Mouse (Mus musculus) liver (tissue): ENCODE data around the gene Slc25a28.

ENCODE experiments used
- DNase-seq: peaks from one replicate; pipeline ENCODE4 v3.0.0-alpha.2; 2020; ENCODE audit warnings: mixed read lengths

Slc25a28 gene

DNA sequence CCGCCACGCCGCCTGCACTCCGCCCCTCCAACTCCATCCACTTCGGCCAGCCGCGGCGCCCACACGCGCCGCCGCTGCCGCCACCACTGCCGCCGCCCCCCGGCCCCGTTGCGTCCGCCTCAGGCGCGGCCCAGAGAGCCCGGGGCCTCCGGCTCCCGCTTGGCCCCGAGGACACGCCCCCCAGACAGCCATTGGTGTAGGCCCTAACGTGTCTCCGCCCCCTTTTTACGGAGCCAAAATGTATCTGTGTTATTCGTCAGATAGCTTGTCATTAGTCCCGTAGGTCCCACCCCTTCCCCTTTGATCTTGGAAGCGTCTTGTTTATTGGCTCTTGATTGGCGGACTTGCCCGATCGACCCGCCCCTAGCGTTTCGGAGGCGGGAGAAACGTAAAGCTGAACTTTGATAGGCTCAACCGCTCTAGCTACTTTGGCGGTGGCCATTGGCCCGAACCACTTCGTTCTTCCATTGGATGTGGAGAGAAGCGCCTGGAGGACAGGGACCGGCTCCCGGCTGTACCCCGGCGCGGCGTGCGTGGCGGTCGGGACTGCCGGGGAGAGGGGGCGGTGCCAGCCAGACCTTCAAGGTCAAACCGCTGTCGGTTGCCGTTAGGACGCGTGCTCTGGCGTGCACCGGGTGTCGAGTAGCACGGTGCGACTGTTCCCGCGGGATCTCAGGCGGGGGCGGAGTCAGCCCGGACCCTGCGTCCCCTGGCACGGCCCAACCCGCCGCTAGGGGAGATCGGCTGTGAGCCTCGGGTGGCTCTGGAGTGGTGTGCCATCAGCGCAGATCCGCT, at the start of gene Slc25a28:
TSS of gene Slc25a28 (minus strand) at position 152 of the 795 bp plus-strand sequence.
- DNase-seq = peak; percentile 99

DNA sequence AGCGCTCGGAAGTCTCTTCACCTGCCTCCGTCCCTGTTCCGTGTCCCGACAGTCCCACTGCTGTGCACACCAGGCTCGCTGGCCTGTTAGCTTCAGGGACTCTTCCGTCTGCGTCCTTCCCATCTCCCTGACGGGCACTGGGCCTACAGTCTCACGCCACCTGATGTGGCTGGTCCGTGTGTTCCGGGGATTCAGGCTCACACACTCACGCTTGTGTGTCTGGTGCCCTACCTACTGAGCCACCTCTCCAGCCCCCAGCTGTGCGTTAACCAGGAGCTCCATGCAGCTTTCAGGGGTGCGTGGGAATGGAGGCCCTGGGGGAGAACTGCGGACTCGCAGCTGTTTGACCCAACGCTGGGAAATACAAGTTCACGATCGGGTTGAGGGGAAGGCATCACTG, 49.5 kb upstream of the Slc25a28 start:
- no peak for DNase-seq

DNA sequence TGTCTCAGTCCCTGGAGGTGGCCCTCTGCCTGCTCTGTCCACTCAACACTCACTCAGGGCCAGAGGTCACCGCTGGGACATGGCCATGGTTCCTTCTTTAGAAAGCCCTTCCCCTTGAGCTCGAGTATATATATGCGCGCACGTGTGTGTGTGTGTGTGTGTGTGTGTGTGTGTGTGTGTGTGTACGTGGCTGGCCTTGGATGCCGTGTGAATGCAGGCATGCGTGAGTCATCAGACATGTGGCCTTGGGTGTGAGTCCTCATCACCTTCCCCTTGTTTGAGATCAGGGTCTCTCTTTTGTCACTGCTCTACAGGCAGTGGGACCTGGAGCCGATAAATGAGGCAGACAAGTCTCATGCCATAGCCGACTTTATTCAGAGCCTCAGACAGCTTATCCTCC, 48.8 kb upstream of the Slc25a28 start:
- DNase-seq = no peak

DNA sequence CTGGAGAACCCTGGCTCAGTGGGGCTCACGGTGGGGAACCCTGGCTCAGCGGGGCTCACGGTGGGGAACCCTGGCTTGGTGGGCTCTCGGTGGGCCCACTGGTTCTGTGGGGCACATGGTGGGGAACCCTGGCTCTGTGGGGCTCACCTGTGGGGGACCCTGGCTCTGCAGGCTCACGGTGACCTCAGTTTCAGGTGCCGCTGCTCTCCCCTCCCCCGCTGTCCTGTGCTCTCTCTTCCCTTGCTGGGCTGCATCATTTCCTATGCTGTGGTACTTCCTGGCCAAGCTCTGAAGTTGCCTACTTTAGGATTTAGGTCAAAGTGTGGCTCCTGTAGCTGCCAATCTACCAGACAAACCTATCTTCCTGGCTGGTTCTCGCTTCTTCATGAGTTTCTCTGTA, 48.2 kb upstream of the Slc25a28 start:
- no peak for DNase-seq

DNA sequence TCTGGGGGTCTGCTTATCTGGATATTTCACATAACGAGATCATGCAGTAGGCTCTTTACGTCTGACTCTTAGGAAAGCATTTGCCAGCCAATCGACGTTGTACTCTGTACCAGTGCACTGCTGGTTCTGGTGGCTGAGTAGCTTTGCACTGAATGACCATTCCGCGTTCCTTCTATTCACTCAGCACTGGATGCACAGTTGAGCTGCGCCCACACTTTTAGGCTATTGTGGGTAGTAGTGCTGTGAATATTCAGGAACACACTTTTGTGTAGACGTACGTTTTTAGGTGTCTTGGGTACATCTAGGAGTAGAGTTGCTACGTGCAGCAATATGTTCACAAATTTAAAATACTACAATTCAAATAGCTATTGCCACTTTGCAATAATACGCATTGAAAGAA, 45.4 kb upstream of the Slc25a28 start:
- no peak for DNase-seq

DNA sequence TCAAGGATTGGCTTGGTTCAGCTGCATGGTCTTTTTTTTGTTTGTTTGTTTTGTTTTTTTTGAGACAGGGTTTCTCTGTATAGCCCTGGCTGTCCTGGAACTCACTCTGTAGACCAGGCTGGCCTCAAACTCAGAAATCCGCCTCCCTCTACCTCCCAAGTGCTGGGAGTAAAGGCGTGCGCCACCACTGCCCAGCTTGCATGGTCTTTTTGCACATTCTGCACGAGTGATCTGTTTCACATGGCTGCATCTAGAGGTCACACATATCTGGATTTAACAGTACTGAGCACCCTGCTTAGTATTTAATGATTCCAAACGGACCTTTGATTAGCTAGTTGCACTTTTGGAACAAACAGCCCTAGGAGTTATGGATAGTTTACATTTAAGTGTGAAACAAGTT, 37.3 kb upstream of the Slc25a28 start:
- DNase-seq = no peak

DNA sequence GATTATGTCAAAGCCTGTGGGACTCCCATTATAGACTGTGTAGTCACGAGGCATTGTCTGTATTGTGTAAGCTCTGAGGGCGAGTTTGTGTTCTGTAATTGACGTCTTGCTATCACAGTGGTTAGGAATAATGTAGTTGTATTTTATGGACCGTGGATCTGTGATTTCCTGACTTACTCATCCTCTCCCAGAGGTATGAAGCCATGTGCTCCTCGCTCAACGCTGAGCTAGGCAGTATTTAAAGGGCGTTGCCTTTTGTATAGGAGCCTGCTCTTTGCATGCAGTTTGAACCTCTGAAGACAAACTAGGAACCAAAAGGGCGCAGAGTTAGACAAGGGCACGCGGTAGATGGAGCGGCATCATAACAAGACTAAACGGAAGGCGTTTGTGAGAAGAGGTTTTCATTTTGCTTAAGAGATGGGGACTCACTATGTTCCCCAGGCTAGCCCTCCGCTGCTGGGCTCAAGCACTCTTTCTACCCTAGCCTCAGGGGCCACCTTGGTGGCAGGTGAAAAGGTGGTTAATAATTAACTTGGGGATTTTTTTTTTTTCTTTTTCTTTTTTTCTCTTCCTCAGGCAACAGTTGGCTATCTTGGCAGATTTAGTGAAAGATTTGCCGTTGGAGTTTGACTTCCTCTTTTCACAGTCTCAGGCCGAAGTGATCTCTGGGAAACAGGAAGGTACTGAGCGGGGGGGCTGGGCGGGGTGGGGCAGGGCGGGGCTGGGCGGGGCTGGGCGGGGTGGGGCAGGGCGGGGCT, 36.7 kb upstream of the Slc25a28 start:
- no peak for DNase-seq

DNA sequence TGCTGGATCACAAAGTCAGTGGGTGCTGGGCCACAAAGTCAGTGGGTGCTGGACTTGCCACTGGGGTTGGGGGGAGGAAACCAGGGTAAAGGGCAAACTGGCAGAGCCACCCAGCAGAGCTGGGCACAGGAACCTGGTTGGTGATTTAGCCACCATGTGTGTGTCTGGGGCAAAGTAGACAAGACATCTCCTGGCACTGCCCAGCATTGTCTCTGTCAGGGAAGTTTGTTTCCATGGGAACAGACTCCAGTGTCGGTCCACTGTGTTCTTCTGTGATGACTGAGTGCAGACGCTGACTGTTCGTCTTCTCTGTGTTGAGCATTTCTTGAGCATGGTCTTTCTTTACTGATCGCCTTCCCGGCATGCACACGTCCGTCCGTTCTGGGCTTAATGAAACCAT, 34.6 kb upstream of the Slc25a28 start:
- DNase-seq = no peak

DNA sequence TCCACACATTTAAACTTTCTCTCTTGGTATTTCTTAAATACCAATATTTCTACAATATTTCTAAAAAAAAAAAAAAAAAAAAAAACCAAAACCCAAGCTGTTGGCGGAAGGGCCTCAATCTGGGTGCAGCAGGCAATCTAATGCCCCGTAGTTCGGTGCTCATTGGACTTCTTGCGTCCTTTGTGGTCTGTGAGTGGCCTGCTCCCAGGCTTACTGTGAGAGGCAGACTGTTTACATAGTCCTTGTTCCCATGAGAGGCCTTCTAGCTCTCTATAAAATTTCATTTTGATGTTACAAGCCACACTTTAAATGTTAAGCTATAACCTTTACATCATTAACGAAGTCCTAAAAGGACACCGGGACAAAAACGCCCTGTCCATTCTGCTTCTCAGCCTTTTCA, 33.5 kb upstream of the Slc25a28 start:
- DNase-seq = no peak

DNA sequence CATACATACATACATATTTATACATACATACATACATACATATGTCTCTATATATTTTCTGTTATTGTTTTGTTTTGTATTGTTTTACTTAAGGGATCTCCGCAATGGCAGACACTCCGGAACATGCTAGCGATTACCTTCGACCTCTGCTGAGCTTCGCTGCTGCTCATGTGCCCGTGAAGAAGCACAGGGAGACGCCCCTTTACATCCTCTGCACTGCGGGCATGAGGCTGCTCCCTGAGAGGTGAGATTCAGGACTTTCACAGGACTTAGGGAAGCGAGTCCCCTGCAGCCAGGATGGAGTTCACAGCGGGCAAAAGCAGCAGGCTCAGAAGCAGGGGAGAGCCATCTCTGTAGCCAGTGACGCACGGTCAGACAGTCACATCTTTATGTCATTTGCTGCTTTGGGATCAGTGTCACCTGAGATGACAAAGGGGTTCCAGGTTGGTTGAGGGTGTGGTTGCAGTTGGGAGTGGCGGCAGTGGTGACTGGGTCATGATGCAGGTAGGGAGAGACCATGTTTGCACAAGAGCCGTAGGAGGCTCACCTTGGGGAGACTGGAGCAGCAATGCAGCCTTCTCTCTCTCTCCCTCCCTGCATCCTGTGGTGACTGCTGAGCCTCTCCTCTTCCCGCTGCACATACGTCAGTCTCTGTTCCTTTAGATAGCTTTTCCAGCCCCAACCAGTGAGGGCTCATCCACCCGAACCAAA, 30.3 kb upstream of the Slc25a28 start:
- DNase-seq = no peak

DNA sequence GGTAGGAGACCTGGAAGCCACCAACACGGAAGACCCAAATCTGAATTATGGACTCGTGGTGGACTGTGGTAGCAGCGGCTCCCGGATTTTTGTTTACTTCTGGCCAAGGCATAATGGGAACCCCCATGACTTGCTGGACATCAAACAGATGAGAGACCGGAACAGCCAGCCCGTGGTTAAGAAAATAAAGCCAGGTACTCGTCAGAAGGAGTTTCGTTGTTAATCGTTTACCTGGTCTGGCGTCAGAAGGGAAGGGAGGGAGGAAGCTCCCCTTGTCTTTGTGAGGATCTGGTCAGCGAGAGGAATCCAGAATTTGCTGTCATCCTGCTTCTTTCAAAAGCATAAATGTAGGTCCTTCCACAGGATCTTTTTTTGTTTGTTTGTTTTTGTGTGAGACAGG, 29.5 kb upstream of the Slc25a28 start:
- no peak for DNase-seq

DNA sequence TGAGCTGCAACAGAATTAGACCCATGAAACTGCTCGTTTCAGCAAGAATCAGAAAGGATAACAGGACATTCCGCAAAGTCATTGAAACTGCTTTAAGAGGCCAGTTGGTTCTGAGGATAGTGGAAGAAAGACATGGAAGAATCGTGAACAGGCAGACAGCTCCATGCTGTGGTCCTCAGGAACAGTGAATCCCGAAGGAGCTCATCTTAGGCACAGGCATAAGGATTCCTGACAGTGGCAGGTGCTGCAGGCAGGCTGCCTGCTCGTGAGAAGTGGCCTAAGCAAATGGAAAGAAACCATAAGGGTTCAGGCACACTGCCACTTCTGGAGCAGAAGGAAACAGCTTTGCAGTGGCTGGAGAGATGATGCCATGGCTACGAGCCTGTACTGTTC, 25.1 kb upstream of the Slc25a28 start:
- DNase-seq = no peak

DNA sequence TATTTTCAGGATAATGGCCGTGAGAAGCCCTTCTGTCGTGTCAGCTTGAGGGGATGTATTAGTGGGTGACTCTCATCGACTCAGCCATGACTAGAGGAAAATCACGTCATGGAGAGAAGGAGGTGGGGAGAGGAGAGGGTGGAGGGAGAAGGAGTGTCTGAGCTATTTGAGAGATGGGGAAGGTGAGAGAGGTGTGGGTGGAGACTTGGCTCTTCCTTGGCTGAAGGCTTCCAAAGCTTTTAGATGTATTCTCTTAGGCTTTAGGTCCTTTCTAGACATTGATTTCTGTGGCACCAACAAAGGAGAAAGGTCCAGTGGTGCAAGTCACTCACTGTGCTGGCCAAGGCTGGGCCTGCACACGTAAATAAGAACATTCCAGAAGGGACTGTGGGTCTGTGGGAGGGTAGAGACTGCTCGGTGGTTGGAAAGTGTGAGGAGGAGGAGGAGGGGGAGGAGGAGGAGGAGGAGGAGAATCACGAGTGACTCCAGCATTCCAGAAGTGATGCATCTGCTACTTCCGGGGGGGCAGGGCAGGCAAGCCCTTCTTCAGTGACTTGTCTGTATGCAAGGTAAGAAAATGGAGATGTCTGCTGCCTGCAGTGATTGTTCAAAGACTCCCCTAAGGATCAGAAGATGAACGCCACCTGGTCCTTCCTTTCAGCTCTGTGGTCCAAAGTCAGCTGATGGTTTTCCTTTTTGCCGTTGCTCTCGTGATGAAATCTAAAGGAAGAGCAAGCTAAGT, 24.5 kb upstream of the Slc25a28 start:
- DNase-seq = no peak

DNA sequence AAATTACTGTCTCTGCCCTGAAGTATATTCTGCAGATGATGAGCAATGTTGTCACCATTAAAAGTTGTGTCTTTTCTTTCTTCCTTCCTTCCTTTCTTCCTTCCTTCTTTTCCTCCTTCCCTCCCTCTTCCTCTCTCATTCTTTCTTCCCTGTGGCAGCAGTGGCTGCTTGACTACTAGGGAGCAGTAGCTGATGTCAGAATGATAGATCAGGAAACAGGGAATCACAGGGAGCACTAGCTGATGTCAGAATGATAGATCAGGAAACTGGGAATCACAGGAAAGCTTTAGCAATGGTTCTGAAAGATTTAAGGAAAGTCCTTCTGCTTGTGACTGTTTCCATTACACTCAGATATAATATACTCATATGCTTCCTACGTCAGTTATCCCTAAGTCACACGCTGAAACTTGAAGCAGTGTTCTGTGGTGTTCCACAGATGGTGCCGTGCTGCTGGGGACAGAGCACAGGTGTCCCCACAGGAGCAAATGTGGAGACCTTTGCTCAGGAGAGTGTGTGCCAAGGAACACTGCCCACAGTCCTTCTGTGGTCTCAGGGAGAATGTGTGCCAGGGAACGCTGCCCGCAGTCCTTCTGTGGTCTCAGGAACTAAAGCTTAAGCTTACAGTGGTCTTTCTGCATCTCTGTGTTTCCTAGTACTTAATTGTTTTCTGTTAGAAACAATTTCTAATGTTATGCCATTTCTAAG, 23.1 kb upstream of the Slc25a28 start:
- DNase-seq = no peak

DNA sequence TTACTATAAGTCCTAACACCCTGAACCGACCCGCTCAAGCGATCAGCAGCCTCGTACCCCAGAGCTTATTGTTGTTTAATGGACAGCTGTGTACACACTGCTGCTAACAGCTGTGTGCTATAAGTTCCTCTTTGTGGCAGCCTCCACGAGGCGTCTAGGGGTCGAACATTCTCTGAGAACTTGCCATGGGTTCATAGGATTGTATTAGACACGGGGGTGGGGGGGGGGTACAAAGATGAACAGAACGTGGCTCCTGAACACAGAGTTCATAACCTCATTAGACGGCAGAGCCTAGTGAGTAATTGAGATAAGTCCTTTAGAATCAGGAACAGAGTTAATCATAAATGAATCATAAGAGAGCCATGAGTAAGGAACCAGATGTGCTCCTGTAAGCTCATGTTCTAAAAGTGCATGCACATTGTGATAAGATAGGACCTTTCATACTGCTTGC, 20.9 kb upstream of the Slc25a28 start:
- no peak for DNase-seq

DNA sequence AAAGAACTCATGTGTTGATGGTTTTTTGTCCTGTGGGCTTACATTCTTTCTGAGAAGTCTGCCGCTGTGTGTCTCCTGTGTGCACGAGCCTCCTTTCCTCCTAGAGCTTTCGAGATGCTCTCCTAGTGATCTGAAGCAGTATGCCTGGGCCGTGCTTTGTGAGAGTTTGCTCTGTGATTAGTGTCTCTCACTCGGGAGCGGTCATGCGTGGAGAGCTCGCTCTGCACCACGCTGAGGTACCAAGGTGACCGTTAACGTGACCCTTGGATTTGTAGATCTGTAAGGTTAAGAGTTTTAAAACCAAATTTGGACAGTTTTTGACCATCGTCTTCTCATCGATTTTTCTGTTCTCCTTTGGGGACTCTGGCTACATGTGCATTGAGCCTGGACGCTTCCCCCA, 18.1 kb upstream of the Slc25a28 start:
- no peak for DNase-seq

DNA sequence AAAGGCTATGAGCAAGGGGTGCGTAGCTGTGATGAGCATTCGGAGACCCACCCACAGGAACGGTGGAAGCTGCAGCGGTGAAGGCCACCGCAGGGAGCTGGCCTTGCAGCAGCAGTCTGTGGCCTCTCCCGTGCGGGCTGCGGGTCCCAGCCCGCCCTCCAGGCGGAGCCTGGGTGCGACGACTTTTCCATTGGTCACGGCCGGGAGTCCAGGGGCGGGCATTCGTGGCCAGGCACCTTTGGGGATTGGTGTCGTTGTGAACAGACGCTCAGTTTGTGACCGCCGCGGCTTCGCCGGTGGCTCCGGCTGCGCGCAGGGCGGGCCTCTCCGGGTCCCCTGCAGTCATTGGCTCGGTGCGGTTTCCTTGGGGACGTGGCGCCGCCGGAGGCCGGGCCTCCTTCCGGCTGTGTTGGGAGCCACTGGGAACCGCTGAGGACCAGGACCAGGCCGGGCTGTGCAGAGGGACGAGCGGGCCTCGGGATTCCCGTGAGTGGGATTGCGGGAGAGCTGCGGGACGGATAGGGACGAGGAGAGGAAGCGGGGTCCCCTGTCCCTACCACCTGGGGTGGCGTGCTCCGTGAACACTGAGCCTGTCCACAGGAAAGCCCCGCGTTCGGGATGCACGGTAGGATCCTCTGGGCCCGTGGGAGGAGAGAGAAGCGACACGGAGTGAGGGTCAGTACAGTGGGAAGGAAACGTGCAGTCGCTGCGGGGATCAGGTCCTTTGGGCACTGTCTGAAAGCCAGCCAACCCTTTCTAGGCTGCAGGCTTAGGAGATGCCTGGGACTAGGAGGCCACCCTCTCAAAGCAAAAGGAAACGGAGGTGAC, 15.0 kb upstream of the Slc25a28 start, which contains the start of gene Entpd7:
TSS of gene Entpd7 (plus strand) at position 254 of the 828 bp plus-strand sequence.
- peak; percentile 96 for DNase-seq

DNA sequence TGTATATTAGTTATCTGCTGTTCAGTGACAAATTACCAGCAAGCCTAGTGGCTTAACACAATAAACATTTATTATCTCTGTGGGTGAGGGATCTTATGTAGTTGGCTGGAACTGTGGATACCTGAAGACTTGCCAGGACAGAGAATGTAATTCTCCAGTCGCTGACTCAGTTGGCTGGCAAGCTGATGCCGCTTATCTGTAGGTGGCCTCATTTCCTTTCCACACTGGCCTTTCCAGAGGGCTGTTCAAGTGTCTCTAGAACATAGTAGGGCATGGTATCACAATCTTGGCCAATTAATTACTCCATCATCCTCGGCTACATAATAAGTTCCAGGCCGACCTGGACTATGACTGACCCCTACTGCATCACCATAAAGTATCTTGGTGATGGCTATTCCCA, 6.9 kb upstream of the Slc25a28 start:
- DNase-seq = no peak

DNA sequence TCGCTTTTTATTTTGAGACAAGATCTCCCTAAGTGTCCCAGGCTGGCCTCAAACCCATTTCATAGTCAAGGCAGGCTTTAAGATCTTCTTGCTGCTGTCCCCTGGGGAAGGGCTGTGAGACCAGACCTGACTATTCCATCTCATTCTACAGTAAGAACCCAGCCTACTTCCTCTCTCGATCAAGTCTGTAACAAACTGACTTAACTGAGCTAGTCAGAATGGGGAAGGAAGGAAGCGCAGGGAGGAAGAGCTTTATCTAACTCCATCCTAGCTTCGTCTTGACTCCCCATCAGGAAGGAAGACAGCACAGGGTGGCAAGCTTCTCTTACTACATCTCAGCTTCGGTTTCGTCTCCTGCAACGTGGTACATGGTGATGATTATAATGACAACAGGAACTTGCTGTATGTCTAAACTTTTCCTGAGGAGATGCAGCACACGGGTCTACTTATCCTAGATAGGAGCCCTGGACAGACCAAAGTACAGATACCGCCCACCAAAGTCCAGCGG, 4.8 kb upstream of the Slc25a28 start:
- DNase-seq = no peak

DNA sequence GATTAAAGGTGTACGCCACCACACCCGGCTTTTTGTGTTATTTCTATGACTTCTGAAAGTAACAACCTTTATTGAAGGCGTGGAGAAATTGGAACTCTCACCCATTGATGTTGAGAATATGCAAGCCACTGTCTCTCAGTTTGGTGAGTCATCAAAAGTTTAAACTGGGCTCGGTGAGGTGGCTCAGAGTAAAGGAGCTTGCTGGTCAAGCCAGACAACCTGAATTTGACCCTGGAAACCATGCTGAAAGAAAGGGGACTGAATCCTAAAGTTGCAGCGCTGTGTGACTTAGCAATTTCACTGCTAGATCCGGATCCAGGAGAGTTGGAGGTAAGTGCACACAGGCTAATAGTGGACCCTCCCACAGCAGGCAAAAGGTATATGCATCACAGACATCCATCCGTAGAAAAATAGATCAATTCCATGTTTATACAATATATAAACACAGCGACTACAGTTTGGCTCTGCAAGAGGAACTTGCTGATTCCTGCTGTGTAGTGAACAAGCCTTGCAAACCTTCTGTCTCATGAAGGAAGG, 3.9 kb upstream of the Slc25a28 start:
- no peak for DNase-seq
